Mouse (Mus musculus) G1E-ER4 (cell line): ENCODE results near the gene 1810010D01Rik. TPM values are rescaled to one million over a fixed set of nuclear protein-coding genes. Genes with fewer than 3 reads are reported as not detected.

Source experiments
- GATA1 ChIP-seq: IDR thresholded peaks from one replicate; pipeline ENCODE4 v1.8.0; 2012; ENCODE audit warnings: low read length, inconsistent platforms
- polyA plus RNA-seq: library from polyadenylated mRNA; stranded (reverse); fragments of >175 nt; gene quantifications from 2 replicates; pipeline ENCODE4 v1.2.3, GENCODE M21; 2012

The 1810010D01Rik gene
- polyA plus RNA-seq, result not detected in 2 replicates

DNA sequence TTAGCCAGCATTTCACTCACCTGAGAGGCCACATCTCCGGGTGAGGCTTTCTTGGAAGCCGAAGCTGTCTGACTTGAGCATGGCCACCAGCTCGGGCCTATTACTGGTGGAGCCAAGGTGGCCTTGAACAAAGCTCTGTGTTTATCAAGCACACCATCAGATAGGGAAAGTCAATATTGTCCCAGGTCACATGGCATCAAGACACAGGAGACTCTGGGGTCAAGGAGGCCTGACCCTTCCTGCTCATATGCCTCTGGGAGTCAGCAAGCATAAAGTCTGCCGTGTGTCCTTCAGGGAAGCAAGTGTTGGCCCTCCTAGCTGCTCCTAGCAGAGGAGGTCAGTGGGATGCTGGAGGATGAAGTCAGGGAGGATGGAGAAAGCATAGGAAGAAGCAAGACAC is at the start of gene 1810010D01Rik:
TSS of gene 1810010D01Rik (minus strand) at position 114 of the 400 bp plus-strand sequence.
- no peak for TF ChIP-seq GATA1

DNA sequence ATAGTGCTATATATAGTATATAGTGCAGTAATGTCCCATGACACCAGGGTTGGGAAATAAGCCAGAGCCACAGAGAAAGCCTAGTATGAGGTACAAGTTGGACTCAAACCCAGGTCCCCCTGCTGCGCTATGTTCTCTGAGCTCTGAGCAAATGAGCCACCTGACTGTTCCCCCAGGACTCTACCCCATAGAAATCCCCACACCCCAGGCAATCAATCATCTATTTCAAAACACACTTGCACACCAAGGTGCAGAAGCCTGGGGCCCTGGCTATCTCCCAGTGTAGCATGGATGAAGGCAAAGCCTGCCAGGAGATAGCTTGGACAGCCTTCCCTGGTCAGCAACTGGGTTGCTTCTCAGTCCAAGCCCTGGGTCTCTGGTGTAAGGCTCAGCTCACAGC is 48.2 kb upstream of the 1810010D01Rik start:
- TF ChIP-seq GATA1, result no peak

DNA sequence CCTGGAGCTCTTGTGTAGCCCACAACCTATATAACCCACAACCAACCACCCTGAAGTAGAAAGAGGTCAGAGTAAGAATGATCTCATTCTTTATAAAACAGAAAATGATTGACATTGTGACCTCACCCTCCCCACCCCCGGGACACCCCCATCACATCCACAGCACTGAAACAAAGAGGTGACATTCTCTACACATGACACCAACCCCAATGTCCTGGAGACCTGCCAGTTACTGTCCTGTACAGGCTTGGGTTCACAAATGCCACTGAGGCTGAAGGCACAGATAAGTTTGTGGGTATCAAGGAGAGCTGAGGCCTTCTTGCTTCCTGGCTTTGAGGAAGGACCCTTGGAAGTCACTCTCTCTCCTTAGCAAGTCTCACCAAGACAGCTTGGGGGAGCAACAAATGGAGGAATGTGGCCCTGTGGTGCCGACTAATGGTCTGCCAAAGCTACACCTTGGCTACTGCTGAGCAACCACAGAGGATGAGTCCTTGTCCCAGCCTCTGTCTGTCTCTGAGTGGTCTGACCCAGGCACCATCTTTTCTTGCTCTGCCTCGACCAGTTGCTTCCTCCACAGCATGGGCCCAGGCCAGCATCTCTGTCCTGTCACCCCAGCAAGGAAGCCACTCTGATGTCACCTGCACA is 46.2 kb upstream of the 1810010D01Rik start:
- no peak for TF ChIP-seq GATA1

DNA sequence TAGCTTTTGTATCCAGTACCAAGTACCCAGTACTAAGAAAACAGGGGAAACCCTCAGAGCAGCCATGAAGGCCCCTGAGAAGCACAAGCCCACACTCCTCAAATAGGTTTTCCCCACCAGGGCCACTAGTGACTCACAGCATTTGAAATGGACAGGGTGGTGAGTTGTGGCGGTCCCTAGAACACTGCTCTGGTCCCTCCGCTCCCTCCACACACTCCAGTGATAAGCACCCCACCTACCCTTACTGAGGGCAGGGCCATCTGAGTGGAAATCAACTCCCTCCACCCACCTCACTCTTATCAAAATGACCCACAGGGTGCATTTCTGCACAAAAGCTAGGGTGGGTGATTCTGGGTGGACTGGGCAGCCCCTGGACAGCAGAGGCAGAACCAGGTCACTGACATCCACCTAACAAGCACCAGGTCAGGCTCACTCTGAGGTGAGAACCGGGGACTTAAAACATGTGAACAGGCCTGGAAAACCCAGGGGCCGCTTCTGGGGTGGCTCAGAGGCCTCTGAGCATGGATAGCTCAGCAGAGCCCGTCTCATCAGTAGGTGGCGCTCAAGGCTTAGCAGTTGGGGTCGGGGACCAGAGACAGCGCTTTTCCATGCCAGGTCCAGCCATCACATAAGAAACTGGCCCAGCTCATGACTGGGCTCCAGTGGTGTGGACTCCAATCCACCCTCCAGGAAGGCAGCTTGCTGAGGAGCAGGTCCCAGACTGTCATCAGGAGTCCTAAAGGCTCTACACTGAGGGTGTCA is 45.0 kb upstream of the 1810010D01Rik start:
- TF ChIP-seq GATA1, result no peak

DNA sequence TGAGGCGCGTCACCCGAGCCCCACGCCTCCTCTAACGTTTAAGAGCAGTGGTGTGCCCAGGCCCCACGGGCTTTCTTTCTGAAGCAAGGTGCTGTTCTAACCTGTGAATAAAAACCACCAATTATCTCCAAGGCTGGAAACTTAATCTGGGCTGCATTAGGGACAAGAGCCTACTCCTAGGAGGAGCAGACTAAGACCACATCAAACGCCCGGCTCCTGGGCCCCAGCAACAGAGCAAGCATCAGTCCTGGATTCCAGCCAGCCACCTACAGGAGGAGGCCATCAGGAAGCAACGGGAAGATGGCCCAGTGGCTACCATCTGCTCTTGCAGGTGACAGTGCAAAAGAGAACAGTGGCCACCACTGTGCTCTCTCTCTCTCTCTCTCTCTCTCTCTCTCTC is 42.3 kb upstream of the 1810010D01Rik start:
- no peak for TF ChIP-seq GATA1

DNA sequence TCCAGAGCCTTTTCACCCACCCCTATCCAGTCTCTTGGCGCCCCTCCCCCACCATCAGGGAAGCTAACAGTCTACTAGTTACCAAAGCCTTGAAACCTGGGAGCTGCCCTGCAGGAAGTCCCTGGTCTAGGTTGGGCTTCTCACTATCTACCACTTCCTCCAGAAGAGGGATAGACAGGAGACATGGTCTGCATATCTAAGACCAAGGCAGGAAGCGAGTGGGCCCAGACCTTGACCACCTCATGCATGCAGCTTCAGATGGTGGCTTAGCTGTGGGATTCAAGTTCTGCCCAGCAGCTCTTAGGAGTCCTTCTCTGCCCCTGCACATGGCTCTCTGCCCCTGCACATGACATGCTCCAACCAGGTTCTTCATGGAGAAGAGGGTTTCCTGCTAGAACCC is 41.0 kb upstream of the 1810010D01Rik start:
- no peak for TF ChIP-seq GATA1

DNA sequence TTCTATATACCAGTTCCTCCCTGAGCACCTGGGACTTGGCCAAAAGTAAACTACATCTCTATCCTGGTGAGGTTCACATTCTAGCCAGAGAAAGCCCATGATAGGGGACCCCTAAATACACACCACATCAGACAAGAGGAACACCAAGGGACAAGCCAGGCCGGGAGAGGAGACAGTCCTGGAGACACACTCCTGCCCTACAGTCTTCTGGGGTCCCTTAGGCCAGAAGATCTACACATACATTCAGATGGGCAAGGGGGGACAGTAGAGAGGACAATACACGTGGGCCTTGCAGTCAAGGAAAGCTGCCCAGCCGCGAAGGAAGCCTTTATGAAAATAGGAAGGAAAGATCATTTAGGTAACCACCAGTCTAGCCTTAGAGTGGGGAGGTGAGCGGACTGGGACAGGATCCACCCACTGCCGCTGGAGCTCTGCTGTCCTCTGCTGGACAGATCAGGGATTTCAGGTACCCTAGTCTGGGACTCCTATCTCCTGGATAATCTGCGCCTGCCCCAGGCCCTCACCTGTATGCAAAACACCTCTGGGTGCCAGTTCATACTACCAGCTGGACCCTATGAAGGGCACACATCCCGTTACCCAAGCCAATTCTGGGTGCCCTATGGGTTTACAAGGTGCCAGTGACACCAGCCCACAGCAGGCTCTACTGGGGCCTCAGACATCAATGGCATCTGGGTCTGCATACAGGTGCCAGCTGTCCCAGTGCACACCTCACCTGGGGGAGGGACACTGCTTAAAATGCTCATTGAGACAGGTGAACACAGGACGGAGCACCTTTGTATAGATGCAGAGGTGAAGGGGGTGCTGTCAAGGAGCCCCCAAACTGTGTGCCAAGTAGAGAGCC is 35.2 kb upstream of the 1810010D01Rik start:
- TF ChIP-seq GATA1, result no peak

DNA sequence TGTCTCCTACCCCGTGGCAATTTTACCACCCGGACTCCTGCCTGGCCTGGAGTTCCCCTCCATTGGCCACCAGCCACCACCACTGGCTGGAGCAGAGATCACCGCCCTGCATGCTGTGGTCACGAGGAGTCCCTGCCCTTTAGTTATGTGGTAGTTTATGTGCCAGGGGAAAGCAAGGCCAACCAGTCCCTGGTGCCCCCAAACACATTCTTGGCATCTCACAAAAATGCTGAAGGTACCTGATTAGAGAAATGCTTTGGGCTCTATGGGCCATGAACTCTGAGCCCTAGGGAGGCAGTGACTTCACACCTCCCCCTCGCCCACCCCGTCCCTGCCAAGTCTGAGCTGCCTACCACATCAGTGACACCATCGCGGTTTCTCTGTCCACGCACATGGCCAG is 34.1 kb upstream of the 1810010D01Rik start:
- no peak for TF ChIP-seq GATA1

DNA sequence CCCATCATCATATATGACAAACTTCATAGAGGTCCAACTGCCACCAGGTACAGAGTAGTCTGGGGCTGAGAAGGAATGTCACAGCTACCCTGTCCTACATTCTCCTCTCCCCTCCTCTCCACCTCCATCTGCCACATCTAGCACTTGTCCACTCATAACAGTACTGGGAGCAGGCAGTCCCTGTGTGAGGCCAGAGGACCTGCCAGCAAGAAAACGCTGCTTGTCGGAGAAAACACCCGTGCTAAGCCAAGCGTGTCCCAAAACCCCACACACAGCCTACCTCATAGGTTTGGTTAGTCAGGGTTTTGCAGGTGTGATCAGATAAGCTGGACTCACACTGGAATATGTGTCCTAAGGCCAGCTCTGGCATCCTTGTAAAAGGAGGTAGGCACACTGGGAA is 33.0 kb upstream of the 1810010D01Rik start:
- TF ChIP-seq GATA1, result no peak

DNA sequence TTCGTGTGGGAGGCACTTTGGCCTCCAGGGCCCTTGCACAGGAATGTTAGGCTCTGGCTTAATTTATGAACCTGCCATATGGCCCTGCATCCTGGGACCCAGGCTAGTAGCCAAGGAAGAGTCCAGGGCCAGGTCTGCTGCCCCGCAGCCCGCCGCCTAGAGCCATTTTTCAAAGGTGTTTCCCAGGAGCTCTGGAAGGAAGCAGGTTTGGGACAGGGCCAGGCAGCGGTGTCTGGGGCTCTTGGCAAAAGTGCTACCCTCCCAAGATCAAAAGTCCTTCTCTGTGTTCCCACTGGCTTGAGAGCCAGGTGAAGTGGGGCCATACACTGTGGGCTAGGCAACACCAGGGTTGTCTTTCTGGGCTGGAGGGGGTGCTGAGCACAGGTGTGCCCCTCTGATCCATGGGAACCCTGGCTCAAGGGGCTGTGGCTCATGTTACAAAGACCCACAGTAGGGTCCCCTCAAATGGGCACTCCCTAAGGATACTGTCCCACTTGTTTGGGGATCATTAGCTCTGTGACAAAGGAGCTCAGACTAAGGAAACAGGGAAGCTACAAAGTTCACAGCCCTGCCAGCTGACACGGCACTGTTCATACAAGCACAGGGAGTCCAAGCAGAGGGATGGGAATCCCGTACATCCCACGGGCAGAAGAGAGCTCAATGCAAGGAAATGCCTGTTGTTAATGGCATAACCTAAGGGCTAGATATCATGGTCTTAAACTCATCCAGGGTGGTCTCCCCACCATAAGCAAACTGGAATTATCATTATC is 32.0 kb upstream of the 1810010D01Rik start:
- no peak for TF ChIP-seq GATA1

DNA sequence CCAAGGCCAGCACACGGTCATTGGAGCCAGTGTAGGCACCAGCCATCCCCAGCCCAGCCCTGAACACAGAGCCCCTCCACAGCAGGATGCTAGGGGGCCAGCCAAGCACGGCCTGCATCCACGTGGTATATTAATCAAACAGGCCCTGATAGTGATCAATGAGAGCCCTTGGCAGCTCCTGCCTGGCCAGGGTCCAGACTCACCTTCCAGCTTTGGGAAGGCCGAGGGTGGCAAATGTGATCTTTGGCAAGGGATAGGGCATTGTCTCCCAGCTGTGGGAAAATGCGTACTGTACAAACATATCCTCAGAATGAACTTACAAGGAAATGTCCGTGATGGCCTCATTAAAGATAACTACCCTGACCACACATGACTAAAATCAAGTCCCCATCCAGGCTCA is 31.2 kb upstream of the 1810010D01Rik start:
- TF ChIP-seq GATA1, result no peak

DNA sequence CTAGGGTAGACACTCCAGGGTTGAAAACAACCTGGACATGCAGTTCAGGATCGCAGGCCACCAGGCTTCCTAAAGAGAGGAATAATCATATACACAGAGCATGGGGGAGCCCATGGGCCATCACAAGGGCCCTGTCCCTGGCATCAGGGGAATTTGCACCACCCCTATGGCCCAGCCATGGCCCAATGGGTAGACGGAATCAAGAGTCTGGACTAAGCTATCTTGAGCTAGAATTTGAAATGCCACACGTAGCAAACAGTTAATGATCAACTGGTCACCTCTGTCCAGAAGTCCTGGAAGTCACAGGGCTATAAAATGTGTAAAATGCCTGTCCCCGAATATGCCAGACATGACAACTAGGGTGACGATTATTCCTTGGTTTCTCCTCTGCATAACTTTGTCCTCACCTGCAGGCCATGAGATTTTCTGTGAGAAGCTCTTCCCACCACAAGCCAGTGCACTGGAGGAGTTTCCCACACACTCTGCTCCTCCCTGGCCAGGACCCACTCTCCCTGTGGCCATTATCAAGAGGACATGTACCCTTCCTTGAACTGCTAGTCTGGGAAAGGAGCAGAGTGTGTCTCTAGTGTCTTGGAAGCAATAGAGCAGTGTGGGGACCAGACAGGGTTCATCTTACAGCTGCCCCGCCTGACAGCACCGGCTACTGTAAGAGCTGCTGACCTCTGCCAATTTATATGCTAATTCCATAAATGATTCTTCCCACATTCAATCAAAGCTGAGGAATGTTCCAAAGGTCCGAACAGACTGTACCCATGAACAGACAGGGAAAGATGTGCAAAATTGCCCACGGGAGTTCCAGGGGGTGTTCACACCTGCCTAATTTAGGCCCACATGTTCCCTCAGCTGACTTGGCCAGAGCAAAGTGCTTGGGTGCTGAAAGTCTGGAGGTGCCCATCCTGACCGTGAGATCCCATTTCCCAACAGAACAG is 27.2 kb upstream of the 1810010D01Rik start:
- no peak for TF ChIP-seq GATA1

DNA sequence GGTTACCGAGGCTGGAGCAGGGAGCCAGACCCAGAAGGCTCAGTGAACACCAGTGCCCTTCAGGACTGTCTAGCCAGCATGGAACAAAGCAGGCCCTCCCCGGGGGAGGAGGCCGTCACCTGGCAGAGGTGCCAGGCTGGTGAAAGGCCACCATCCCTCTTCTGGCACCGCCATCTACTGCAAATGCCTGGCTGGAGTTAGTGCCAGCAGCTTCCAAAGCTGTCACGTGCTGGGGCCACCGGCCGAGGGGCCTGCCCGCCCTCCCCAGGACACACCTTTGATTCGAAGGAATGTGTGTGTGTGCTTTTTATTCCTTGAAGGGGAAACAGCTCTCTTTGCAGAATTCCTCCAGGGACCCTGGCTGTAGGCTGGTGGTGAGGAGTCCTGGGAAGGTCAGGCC is 23.7 kb upstream of the 1810010D01Rik start:
- no peak for TF ChIP-seq GATA1

DNA sequence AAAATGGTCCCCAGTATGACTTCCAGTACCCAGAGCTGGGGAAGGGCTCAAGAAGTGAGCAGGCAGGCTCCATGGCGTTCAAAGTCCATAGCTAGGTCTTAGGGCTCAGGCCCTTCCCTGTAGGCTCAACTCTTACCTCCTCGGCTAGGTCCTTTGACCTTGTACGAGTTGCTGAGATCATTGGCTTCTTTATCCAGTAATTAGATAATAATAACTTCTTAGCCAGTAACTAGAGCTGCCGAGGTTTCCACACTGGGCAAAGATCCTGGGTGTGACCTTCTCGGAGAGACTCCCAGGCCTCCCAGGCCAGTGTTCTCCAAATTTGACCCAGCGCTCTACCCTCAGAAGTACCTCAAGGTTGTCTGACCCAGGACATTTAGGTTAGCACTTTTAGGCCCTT is 18.7 kb upstream of the 1810010D01Rik start:
- no peak for TF ChIP-seq GATA1

DNA sequence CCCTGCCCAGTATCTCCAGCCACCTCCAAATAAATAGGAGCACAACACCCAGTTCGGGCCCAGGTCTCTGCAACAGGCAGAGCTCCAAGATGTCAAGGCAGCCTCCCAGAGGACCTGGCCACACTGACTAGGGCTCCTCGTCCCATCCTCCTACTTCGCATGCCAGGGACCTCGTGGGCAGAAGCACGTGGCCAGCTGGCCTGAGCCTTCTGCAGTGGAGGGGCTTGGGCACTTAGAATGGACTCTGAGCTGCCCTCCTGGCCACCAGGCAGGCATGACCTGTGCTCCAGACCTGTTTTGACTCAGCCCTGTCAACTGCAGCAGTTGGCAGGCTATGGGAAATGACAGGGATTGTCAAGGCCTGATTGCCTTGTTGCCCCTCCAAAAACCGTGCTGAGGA is 17.7 kb upstream of the 1810010D01Rik start:
- no peak for TF ChIP-seq GATA1
